Mouse (Mus musculus): ENCODE measurements around the gene Hlf. TPM values are rescaled to one million over a fixed set of nuclear protein-coding genes. Genes with fewer than 3 reads are reported as not detected.
A peak's percentile ranks its signal among the peaks of the same experiment; 100 is the strongest.

Hlf gene
- polyA plus RNA-seq, 1 experiment, result 125 TPM

DNA sequence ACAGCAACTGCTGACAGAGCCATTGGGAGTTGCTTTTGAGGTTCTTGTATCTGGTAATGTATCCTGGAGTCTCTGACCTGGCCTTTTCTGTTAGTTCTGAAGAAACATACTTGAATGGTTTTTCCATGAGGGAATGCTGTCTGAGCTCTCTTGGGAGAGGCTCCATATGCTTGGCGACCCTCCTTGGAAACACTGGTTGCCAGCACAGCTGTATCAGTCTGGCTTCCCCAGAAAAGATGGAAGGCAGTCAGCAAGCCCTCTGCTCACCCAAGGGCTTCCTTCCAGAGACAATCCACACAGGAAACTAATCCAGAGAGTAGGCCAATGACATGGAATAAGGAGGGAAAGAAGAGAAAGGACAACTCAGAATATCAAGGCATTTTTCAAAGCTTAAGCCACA lies 63.9 kb downstream of the Hlf start:
- H3K4me3 ChIP-seq (ENCODE audit: insufficient read depth, low read length), result no peak overlapping the region
- H3K27ac ChIP-seq (ENCODE audit: insufficient read depth, low read length), result no peak overlapping the region
- no peak for TF ChIP-seq POLR2A (IDR thresholded peaks at IDR 0.05; ENCODE audit: extremely low read depth, insufficient read depth, low read length)
- TF ChIP-seq CTCF (IDR thresholded peaks at IDR 0.05; ENCODE audit: extremely low read depth, insufficient read depth, low read length), result no peak
- H3K4me1 ChIP-seq (ENCODE audit: control insufficient read depth, insufficient read depth, low read length), result peaks cover 2% of the 10 kb centered on the region; the same call in 1 of the 2 replicates

DNA sequence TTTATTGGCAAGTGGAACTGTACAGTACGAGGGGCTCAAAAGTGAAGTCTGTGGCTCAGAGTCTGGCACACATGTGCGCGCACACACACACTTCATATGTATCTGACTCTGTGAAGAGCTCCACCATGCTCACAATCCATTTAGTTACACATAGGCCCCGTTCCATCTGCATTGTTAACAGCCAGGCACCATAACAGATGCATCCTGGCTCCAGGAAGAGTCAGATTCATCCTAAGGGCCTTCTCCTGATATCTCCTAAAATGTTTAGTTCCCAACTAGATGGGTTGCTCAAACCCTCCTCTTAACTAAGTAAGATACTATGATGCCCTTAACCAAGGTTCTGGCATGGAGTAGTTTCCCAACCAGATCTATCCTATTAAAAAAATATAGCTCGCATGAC lies 64.5 kb downstream of the Hlf start:
- Histone ChIP-seq H3K4me1 (ENCODE audit: control insufficient read depth, insufficient read depth, low read length) (no peaks in the 10 kb centered on the region), H3K27ac (ENCODE audit: insufficient read depth, low read length) (no peak overlapping the region), H3K4me3 (ENCODE audit: insufficient read depth, low read length) (no peak overlapping the region)
- no peak for TF ChIP-seq POLR2A (IDR thresholded peaks at IDR 0.05; ENCODE audit: extremely low read depth, insufficient read depth, low read length)
- no peak for TF ChIP-seq CTCF (IDR thresholded peaks at IDR 0.05; ENCODE audit: extremely low read depth, insufficient read depth, low read length)

- Histone ChIP-seq H3K4me1 (ENCODE audit: control insufficient read depth, insufficient read depth, low read length) (no peaks in the 10 kb centered on the region), H3K4me3 (ENCODE audit: insufficient read depth, low read length) (no peak overlapping the region), H3K27ac (ENCODE audit: insufficient read depth, low read length) (no peak overlapping the region)
- TF ChIP-seq POLR2A (IDR thresholded peaks at IDR 0.05; ENCODE audit: extremely low read depth, insufficient read depth, low read length) (no peak), CTCF (IDR thresholded peaks at IDR 0.05; ENCODE audit: extremely low read depth, insufficient read depth, low read length) (no peak)
These were observed 66.1 kb downstream of the Hlf start for GRCm38 (mm10) chr11:90324597-90324996.

GRCm38 (mm10) chr11:90320922-90321321 lies 69.8 kb downstream of the Hlf start:
- no peak overlapping the region for H3K27ac ChIP-seq (ENCODE audit: insufficient read depth, low read length)
- TF ChIP-seq CTCF (IDR thresholded peaks at IDR 0.05; ENCODE audit: extremely low read depth, insufficient read depth, low read length), result no peak
- no peak for TF ChIP-seq POLR2A (IDR thresholded peaks at IDR 0.05; ENCODE audit: extremely low read depth, insufficient read depth, low read length)
- no peaks in the 10 kb centered on the region for H3K4me1 ChIP-seq (ENCODE audit: control insufficient read depth, insufficient read depth, low read length)
- H3K4me3 ChIP-seq (ENCODE audit: insufficient read depth, low read length), result no peak overlapping the region

GRCm38 (mm10) chr11:90317482-90317881 lies 73.2 kb downstream of the Hlf start:
- peaks cover 1% of the 10 kb centered on the region; the same call in 1 of the 2 replicates for H3K4me1 ChIP-seq (ENCODE audit: control insufficient read depth, insufficient read depth, low read length)
- H3K4me3 ChIP-seq (ENCODE audit: insufficient read depth, low read length), result no peak overlapping the region
- H3K27ac ChIP-seq (ENCODE audit: insufficient read depth, low read length), result no peak overlapping the region
- TF ChIP-seq CTCF (IDR thresholded peaks at IDR 0.05; ENCODE audit: extremely low read depth, insufficient read depth, low read length), result peak; percentile 71
- TF ChIP-seq POLR2A (IDR thresholded peaks at IDR 0.05; ENCODE audit: extremely low read depth, insufficient read depth, low read length), result no peak

- peaks cover 1% of the 10 kb centered on the region; the same call in 1 of the 2 replicates for H3K4me1 ChIP-seq (ENCODE audit: control insufficient read depth, insufficient read depth, low read length)
- no peak overlapping the region for H3K27ac ChIP-seq (ENCODE audit: insufficient read depth, low read length)
- TF ChIP-seq POLR2A (IDR thresholded peaks at IDR 0.05; ENCODE audit: extremely low read depth, insufficient read depth, low read length), result no peak
- TF ChIP-seq CTCF (IDR thresholded peaks at IDR 0.05; ENCODE audit: extremely low read depth, insufficient read depth, low read length), result no peak
- no peak overlapping the region for H3K4me3 ChIP-seq (ENCODE audit: insufficient read depth, low read length)
These were observed 76.1 kb downstream of the Hlf start for GRCm38 (mm10) chr11:90314606-90315005.

- Histone ChIP-seq H3K27ac (ENCODE audit: insufficient read depth, low read length) (no peak overlapping the region), H3K4me3 (ENCODE audit: insufficient read depth, low read length) (no peak overlapping the region), H3K4me1 (ENCODE audit: control insufficient read depth, insufficient read depth, low read length) (no peaks in the 10 kb centered on the region)
- peak; percentile 71 for TF ChIP-seq CTCF (IDR thresholded peaks at IDR 0.05; ENCODE audit: extremely low read depth, insufficient read depth, low read length)
- no peak for TF ChIP-seq POLR2A (IDR thresholded peaks at IDR 0.05; ENCODE audit: extremely low read depth, insufficient read depth, low read length)
These were observed 83.7 kb downstream of the Hlf start for GRCm38 (mm10) chr11:90306993-90307392.

- no peak overlapping the region for H3K27ac ChIP-seq (ENCODE audit: insufficient read depth, low read length)
- no peaks in the 10 kb centered on the region for H3K4me1 ChIP-seq (ENCODE audit: control insufficient read depth, insufficient read depth, low read length)
- TF ChIP-seq CTCF (IDR thresholded peaks at IDR 0.05; ENCODE audit: extremely low read depth, insufficient read depth, low read length), result no peak
- no peak for TF ChIP-seq POLR2A (IDR thresholded peaks at IDR 0.05; ENCODE audit: extremely low read depth, insufficient read depth, low read length)
- H3K4me3 ChIP-seq (ENCODE audit: insufficient read depth, low read length), result no peak overlapping the region
These were observed 84.6 kb downstream of the Hlf start for GRCm38 (mm10) chr11:90306067-90306466.

GRCm38 (mm10) chr11:90294622-90295021 lies 96.1 kb downstream of the Hlf start:
- no peak overlapping the region for H3K27ac ChIP-seq (ENCODE audit: insufficient read depth, low read length)
- H3K4me3 ChIP-seq (ENCODE audit: insufficient read depth, low read length), result no peak overlapping the region
- H3K4me1 ChIP-seq (ENCODE audit: control insufficient read depth, insufficient read depth, low read length), result no peaks in the 10 kb centered on the region; the same call in 1 of the 2 replicates
- TF ChIP-seq CTCF (IDR thresholded peaks at IDR 0.05; ENCODE audit: extremely low read depth, insufficient read depth, low read length) (no peak), POLR2A (IDR thresholded peaks at IDR 0.05; ENCODE audit: extremely low read depth, insufficient read depth, low read length) (no peak)

DNA sequence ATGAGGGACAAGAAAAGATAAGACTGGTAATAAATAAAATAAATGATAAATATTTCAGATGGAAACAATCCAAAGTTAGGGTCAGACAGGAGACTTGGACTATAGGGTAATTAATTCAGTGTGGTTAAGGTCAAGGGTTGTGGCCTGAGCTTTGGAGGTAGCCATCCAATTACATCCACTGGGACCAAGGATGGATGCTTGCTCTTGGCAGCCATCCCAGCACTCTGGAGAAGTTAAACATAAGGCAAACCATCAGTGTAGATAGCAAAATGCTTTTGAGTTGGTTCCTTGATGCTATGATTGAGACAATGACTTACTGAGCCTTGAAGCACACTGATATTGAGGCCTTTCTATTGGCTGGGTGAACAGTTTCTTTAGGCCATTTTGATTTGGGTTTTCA lies 97.9 kb downstream of the Hlf start:
- H3K27ac ChIP-seq (ENCODE audit: insufficient read depth, low read length), result no peak overlapping the region
- no peaks in the 10 kb centered on the region; the same call in 1 of the 2 replicates for H3K4me1 ChIP-seq (ENCODE audit: control insufficient read depth, insufficient read depth, low read length)
- H3K4me3 ChIP-seq (ENCODE audit: insufficient read depth, low read length), result no peak overlapping the region
- no peak for TF ChIP-seq POLR2A (IDR thresholded peaks at IDR 0.05; ENCODE audit: extremely low read depth, insufficient read depth, low read length)
- no peak for TF ChIP-seq CTCF (IDR thresholded peaks at IDR 0.05; ENCODE audit: extremely low read depth, insufficient read depth, low read length)
